ENCODE assay signal across 24 mouse cellular contexts in genomic region chr12:70940806-70941205, GRCm38 (mm10). TPM values are rescaled to one million over a fixed set of nuclear protein-coding genes. Genes with fewer than 3 reads are reported as not detected.
DNase-seq lines count a peak whose midpoint lies in the region; ATAC-seq lines count a peak whose summit lies in the region.
"Had no signal": no experiment of that assay in that cellular context is flagged by ENCODE, and none has a peak within 500 bp of the region (broad histone marks: within the 10 kb centered on the region; RNA-seq: fewer than 3 reads in every experiment).

No protein-coding gene starts in this region.

- H3K27me3 ChIP-seq in hindbrain, embryonic 14.5 days (ENCODE audit: control insufficient read depth, insufficient read depth, low read length): no peaks in the 10 kb centered on the region
- no peaks in the 10 kb centered on the region for H3K27me3 ChIP-seq in hindbrain, embryonic 10.5 days (ENCODE audit: insufficient read depth, poor library complexity, severe bottlenecking)
- H3K27me3 ChIP-seq: embryonic facial prominence, embryonic 15.5 days; heart, embryonic 15.5 days; hindbrain, embryonic 15.5 days had no signal

- H3K9ac ChIP-seq in hindbrain, embryonic 14.5 days: no peak overlapping the region
- H3K9ac ChIP-seq: embryonic facial prominence, embryonic 15.5 days; forebrain, postnatal 0 days; heart, embryonic 15.5 days; hindbrain, embryonic 15.5 days had no signal

- no peak for ATAC-seq in hindbrain, embryonic 14.5 days (ENCODE audit: low FRiP score)
- ATAC-seq: forebrain, postnatal 0 days; intestine, embryonic 16.5 days; midbrain, embryonic 16.5 days had no signal

- H3K4me2 ChIP-seq in hindbrain, embryonic 14.5 days (replicated peaks): no peak overlapping the region
- H3K4me2 ChIP-seq: embryonic facial prominence, embryonic 15.5 days; heart, embryonic 15.5 days; hindbrain, embryonic 15.5 days had no signal

- H3K4me3 ChIP-seq in hindbrain, embryonic 14.5 days (replicated peaks; ENCODE audit: low read length): no peak overlapping the region
- H3K4me3 ChIP-seq in hindbrain, embryonic 10.5 days: no peak overlapping the region
- H3K4me3 ChIP-seq: embryonic facial prominence, embryonic 15.5 days; heart, embryonic 15.5 days; hindbrain, embryonic 15.5 days; layer of hippocampus, adult 2 months; limb, embryonic 10.5 days; midbrain, embryonic 10.5 days had no signal

- WGBS in hindbrain, embryonic 14.5 days: 98% methylated on average over 7 of the region's 7 CpGs
- 96% methylated on average over 7 of the region's 7 CpGs for WGBS in hindbrain, embryonic 10.5 days

- no peak overlapping the region for H3K27ac ChIP-seq in hindbrain, embryonic 14.5 days
- H3K27ac ChIP-seq in hindbrain, embryonic 10.5 days: no peak overlapping the region
- H3K27ac ChIP-seq: embryonic facial prominence, embryonic 15.5 days; heart, embryonic 15.5 days; hindbrain, embryonic 15.5 days; layer of hippocampus, adult 2 months; limb, embryonic 10.5 days; macrophage; midbrain, embryonic 10.5 days; stomach, postnatal 0 days had no signal

- peaks cover 52% of the 10 kb centered on the region for H3K36me3 ChIP-seq in hindbrain, embryonic 14.5 days (replicated peaks; ENCODE audit: control insufficient read depth, insufficient read depth)
- peaks cover 43% of the 10 kb centered on the region for H3K36me3 ChIP-seq in hindbrain, embryonic 10.5 days

- H3K9me3 ChIP-seq in hindbrain, embryonic 14.5 days (ENCODE audit: control insufficient read depth, low read length): no peaks in the 10 kb centered on the region
- H3K9me3 ChIP-seq in hindbrain, embryonic 10.5 days: no peaks in the 10 kb centered on the region
- H3K9me3 ChIP-seq: embryonic facial prominence, embryonic 15.5 days; heart, embryonic 15.5 days; hindbrain, embryonic 15.5 days; limb, embryonic 10.5 days; midbrain, embryonic 10.5 days had no signal

- peaks cover 9% of the 10 kb centered on the region for H3K4me1 ChIP-seq in hindbrain, embryonic 14.5 days (replicated peaks; ENCODE audit: control insufficient read depth, insufficient read depth, low read length)
- peaks cover 10% of the 10 kb centered on the region for H3K4me1 ChIP-seq in hindbrain, embryonic 10.5 days (replicated peaks)

- DNase-seq in CD4-positive, CD25-positive, alpha-beta regulatory T cell, adult 2 months (ENCODE audit: low read depth, low spot score): peak; percentile 52
- peak; percentile 84 for DNase-seq in T-cell, adult 2 months (ENCODE audit: low spot score)
- peak; percentile 50 to 68 for DNase-seq in thymus, adult 18-20 months
- DNase-seq in thymus, postnatal 36 days: peak; percentile 64 to 75
- DNase-seq in hindbrain, embryonic 14.5 days (ENCODE audit: low spot score): no peak
- no peak for DNase-seq in hindbrain, embryonic 10.5 days (ENCODE audit: low spot score)
- no peak for DNase-seq in heart, adult 8-10 months (ENCODE audit: low spot score)
- DNase-seq: B cell, adult 2 months; cerebellum, adult 11 months; cerebellum, adult 9-11 months; forebrain, postnatal 0 days; heart, postnatal 36 days; kidney, postnatal 25 days; right cerebral cortex, postnatal 14 days had no signal

RNA-seq across cellular contexts. Expression of gene Actr10, which starts 3.1 kb away (rescaled TPM):
- 220 and 224 TPM in 2 replicates for polyA plus RNA-seq in hindbrain, embryonic 14.5 days (2014; fragmentation: Nextera tagmentation; extraction: Ambion mirVana)
- 210 and 229 TPM in 2 replicates for polyA plus RNA-seq in hindbrain, embryonic 10.5 days (2016; fragmentation: Nextera tagmentation; extraction: Ambion mirVana)
- total RNA-seq in heart, adult 8-10 months (2022): 100 to 1,000 TPM; 120 to 137 (median 129) TPM

RNA-seq across cellular contexts. Expression of gene Psma3, which starts 33.6 kb away (rescaled TPM):
- polyA plus RNA-seq in hindbrain, embryonic 14.5 days (2014; fragmentation: Nextera tagmentation; extraction: Ambion mirVana): 488 and 564 TPM in 2 replicates
- polyA plus RNA-seq in hindbrain, embryonic 10.5 days (2016; fragmentation: Nextera tagmentation; extraction: Ambion mirVana): 605 and 630 TPM in 2 replicates
- 100 to 1,000 TPM; 168 to 195 (median 176) TPM for total RNA-seq in heart, adult 8-10 months (2022)

Comparison
In these comparisons a context has a peak if more than half of its experiments do, and no peak if none do; other contexts are left out.
1. DNase-seq: peak in CD4-positive, CD25-positive, alpha-beta regulatory T cell, adult 2 months (single experiment), T-cell, adult 2 months (single experiment), thymus, adult 18-20 months (2 of 2) and thymus, postnatal 36 days (2 of 2); none in hindbrain, embryonic 14.5 days (single experiment), hindbrain, embryonic 10.5 days (single experiment) and heart, adult 8-10 months (single experiment).